Mouse (Mus musculus) cortical plate, adult 2 months (tissue): ENCODE data around the gene Iba57.

ENCODE experiments used
- CTCF ChIP-seq: fragments of 200-500 bp; IDR thresholded peaks from 2 replicates; pipeline ENCODE4 v1.5.1; 2011; ENCODE audit warnings: mild to moderate bottlenecking, control low read depth, low read length; ENCODE audit not compliant: insufficient read depth; ENCODE audit errors: extremely low read depth
- POLR2A ChIP-seq: fragments of 200-500 bp; IDR thresholded peaks from 2 replicates; pipeline ENCODE4 v1.6.1; 2011; ENCODE audit warnings: mild to moderate bottlenecking, low read length, control low read depth; ENCODE audit not compliant: insufficient read depth; ENCODE audit errors: extremely low read depth

DNA sequence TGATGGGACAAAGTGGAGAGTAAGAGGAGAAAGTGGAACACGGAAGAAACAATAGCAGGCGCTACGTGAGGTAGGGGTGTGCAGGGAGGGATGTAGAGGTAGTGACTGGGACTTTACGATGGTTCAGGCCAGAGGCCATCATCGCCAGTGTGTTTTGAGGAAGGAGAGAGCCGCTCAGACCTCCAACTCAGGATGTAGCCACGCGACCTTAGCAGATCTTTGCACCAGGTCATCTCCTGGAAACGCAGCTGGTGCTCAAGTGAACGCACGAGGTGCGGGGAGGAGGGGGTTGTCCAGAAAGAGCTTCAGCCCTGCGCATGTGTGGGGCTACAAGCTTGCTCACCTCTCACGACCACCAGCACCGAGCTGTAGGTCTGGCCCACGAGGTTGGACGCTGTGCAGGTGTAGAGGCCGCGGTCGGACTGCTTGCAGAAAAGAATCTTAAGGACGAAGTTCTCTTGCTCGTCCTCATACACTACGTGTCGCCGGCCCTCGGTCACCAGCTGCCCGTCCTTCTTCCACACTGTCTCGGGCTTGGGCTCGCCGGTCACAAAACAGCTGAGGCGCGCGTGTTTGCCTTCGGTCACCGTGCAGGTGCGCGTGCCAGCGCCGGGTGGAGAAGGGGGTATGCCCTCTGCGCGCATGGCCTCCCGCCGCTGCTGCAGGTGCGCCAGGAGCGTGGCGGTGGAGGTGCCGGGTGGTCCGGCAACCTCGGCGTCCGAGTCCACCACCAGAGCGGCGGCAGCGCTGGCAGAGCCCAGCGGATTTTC, 28.3 kb downstream of the Iba57 start:
- TF ChIP-seq POLR2A (no peak), CTCF (no peak)
